In genomic region chr13:74245899-74246231, GRCm38 (mm10) we compare ENCODE assay signal across 8 mouse cellular contexts. TPM values are rescaled to one million over a fixed set of nuclear protein-coding genes. Genes with fewer than 3 reads are reported as not detected.
DNase-seq lines count a peak whose midpoint lies in the region; ATAC-seq lines count a peak whose summit lies in the region.

No protein-coding gene starts in this region.

- no peak; the same call in 1 of the 2 replicates for ATAC-seq in heart, embryonic 12.5 days (ENCODE audit: insufficient number of reproducible peaks, low FRiP score)
- peak; percentile 72 for ATAC-seq in hindbrain, embryonic 13.5 days (ENCODE audit: low FRiP score)
- ATAC-seq in monocyte, adult 5-6 weeks (replicated peaks; ENCODE audit: insufficient number of reproducible peaks, low FRiP score, low TSS enrichment, poor library complexity, severe bottlenecking), result no peak

- H3K36me3 ChIP-seq in heart, embryonic 12.5 days, result no peaks in the 10 kb centered on the region
- no peaks in the 10 kb centered on the region for H3K36me3 ChIP-seq in embryonic facial prominence, embryonic 10.5 days (replicated peaks)
- no peaks in the 10 kb centered on the region for H3K36me3 ChIP-seq in hindbrain, embryonic 13.5 days
- no peaks in the 10 kb centered on the region for H3K36me3 ChIP-seq in macrophage (ENCODE audit: inconsistent target)

- 0 out of 2 replicates have a peak, but pooled peaks cover 5% of the 10 kb centered on the region for H3K27me3 ChIP-seq in heart, embryonic 12.5 days (replicated peaks)
- 0 out of 2 replicates have a peak, but pooled peaks cover 10% of the 10 kb centered on the region for H3K27me3 ChIP-seq in embryonic facial prominence, embryonic 10.5 days (replicated peaks; ENCODE audit: low read depth, poor library complexity, severe bottlenecking)
- no peaks in the 10 kb centered on the region for H3K27me3 ChIP-seq in hindbrain, embryonic 13.5 days

- WGBS in heart, embryonic 12.5 days, result 57% methylated on average over 4 of the region's 4 CpGs
- 60% methylated on average over 4 of the region's 4 CpGs for WGBS in embryonic facial prominence, embryonic 10.5 days
- 52% methylated on average over 4 of the region's 4 CpGs for WGBS in hindbrain, embryonic 13.5 days
- WGBS in macrophage (ENCODE audit: missing documents), result 80% methylated on average over 4 of the region's 4 CpGs

- peaks cover 18% of the 10 kb centered on the region for H3K4me1 ChIP-seq in heart, embryonic 12.5 days (replicated peaks)
- peaks cover 10% of the 10 kb centered on the region for H3K4me1 ChIP-seq in embryonic facial prominence, embryonic 10.5 days
- peaks cover 10% of the 10 kb centered on the region for H3K4me1 ChIP-seq in hindbrain, embryonic 13.5 days (replicated peaks)

- H3K27ac ChIP-seq in heart, embryonic 12.5 days (ENCODE audit: poor library complexity, severe bottlenecking), result no peak overlapping the region
- peak overlapping the region; percentile 61; the same call in 1 of the 2 replicates for H3K27ac ChIP-seq in embryonic facial prominence, embryonic 10.5 days (replicated peaks)
- no peak overlapping the region for H3K27ac ChIP-seq in hindbrain, embryonic 13.5 days
- peak overlapping the region; percentile 50 for H3K27ac ChIP-seq in macrophage

- no peak for DNase-seq in heart, postnatal 10 days
- no peak for DNase-seq in embryonic facial prominence, embryonic 10.5 days (ENCODE audit: low spot score)
- no peak for DNase-seq in thymus, postnatal 14 days
- DNase-seq in adrenal gland, postnatal 36 days, result no peak

- no peaks in the 10 kb centered on the region for H3K79me2 ChIP-seq in macrophage (ENCODE audit: inconsistent target)

- intact Hi-C loops in heart, postnatal 10 days (cut with DNase I), result loop anchor here (5.0 kb wide), 1 partner anchor 39 kb away; the partner anchor contains the start of gene Exoc3

- no peaks in the 10 kb centered on the region for H3K9me3 ChIP-seq in heart, embryonic 12.5 days (replicated peaks)
- H3K9me3 ChIP-seq in embryonic facial prominence, embryonic 10.5 days, result no peaks in the 10 kb centered on the region
- H3K9me3 ChIP-seq in hindbrain, embryonic 13.5 days, result no peaks in the 10 kb centered on the region

- peak overlapping the region; percentile 18; the same call in 1 of the 2 replicates for H3K4me3 ChIP-seq in heart, embryonic 12.5 days
- H3K4me3 ChIP-seq in embryonic facial prominence, embryonic 10.5 days, result peak overlapping the region; percentile 25; the same call in 1 of the 2 replicates
- no peak overlapping the region; the same call in 1 of the 2 replicates for H3K4me3 ChIP-seq in hindbrain, embryonic 13.5 days
- H3K4me3 ChIP-seq in macrophage (ENCODE audit: inconsistent target), result no peak overlapping the region

- H3K4me2 ChIP-seq in heart, embryonic 12.5 days, result peak overlapping the region; percentile 59
- H3K4me2 ChIP-seq in hindbrain, embryonic 13.5 days, result peak overlapping the region; percentile 38

- 0 out of 2 replicates have a peak overlapping the region, but pooled peaks have one; percentile 34 for H3K9ac ChIP-seq in heart, embryonic 12.5 days
- no peak overlapping the region; the same call in 1 of the 2 replicates for H3K9ac ChIP-seq in hindbrain, embryonic 13.5 days

RNA-seq across cellular contexts. Expression of gene Exoc3, which starts 37.3 kb away (rescaled TPM):
- polyA plus RNA-seq in heart, embryonic 12.5 days (2016; fragmentation: Nextera tagmentation; extraction: Ambion mirVana), result 50.4 and 51.0 TPM in 2 replicates
- total RNA-seq in heart, postnatal 10 days (2021), result 10 to 100 TPM; 54.4 to 57.3 TPM
- polyA plus RNA-seq in embryonic facial prominence, embryonic 10.5 days (2016; fragmentation: Nextera tagmentation; extraction: Ambion mirVana), result 77.4 and 82.2 TPM in 2 replicates
- 113 and 114 TPM in 2 replicates for polyA plus RNA-seq in hindbrain, embryonic 13.5 days (2015; fragmentation: Nextera tagmentation; extraction: Ambion mirVana)
- total RNA-seq in macrophage (2018; cell fraction: chromatin; rRNA removed), result 100 to 1,000 TPM in 5 of 26 experiments, 10 to 100 TPM in 21; 26.4 to 114 (median 66.6) TPM
- total RNA-seq in macrophage (2018; cell fraction: cytosol; rRNA removed), result 10 to 100 TPM; 23.7 to 48.9 (median 36.3) TPM
- total RNA-seq in macrophage (2018; cell fraction: nucleus; rRNA removed), result 100 to 1,000 TPM in 1 of 26 experiments, 10 to 100 TPM in 25; 24.2 to 109 (median 50.5) TPM
- 40.4 to 47.3 TPM (median 46.4 TPM) in 3 replicates for polyA plus RNA-seq in macrophage (2018)
- 10 to 100 TPM; 60.9 to 67.5 TPM for total RNA-seq in adrenal gland, postnatal 36 days (2021)
- 62.8 to 81.6 TPM (median 63.1 TPM) in 3 replicates for total RNA-seq in monocyte, adult 5-6 weeks (2017)

RNA-seq across cellular contexts. Expression of gene Ahrr, which starts 46.3 kb away (rescaled TPM):
- 0.73 and 0.82 TPM in 2 replicates for polyA plus RNA-seq in heart, embryonic 12.5 days (2016; fragmentation: Nextera tagmentation; extraction: Ambion mirVana)
- total RNA-seq in heart, postnatal 10 days (2021), result 1 to 10 TPM in 1 of 2 experiments, under 1 TPM in 1; 0.98 to 1.6 TPM
- polyA plus RNA-seq in embryonic facial prominence, embryonic 10.5 days (2016; fragmentation: Nextera tagmentation; extraction: Ambion mirVana), result 1.1 and 1.5 TPM in 2 replicates
- 0.49 and 0.61 TPM in 2 replicates for polyA plus RNA-seq in hindbrain, embryonic 13.5 days (2015; fragmentation: Nextera tagmentation; extraction: Ambion mirVana)
- total RNA-seq in macrophage (2018; cell fraction: chromatin; rRNA removed), result 10 to 100 TPM in 17 of 26 experiments, 1 to 10 TPM in 9; 1.1 to 22.7 (median 14.5) TPM
- total RNA-seq in macrophage (2018; cell fraction: cytosol; rRNA removed), result 10 to 100 TPM in 2 of 26 experiments, 1 to 10 TPM in 24; 1.1 to 12.9 (median 7.2) TPM
- total RNA-seq in macrophage (2018; cell fraction: nucleus; rRNA removed), result 10 to 100 TPM in 16 of 26 experiments, 1 to 10 TPM in 10; 3.3 to 25.3 (median 12.6) TPM
- polyA plus RNA-seq in macrophage (2018), result 3.9 to 14.0 TPM (median 5.2 TPM) in 3 replicates
- 1 to 10 TPM in 1 of 2 experiments, under 1 TPM in 1; 0.89 to 1.3 TPM for total RNA-seq in adrenal gland, postnatal 36 days (2021)
- total RNA-seq in monocyte, adult 5-6 weeks (2017), result 0.48 to 0.85 TPM (median 0.49 TPM) in 3 replicates

Comparison
In these comparisons a context has a peak if more than half of its experiments do, and no peak if none do; other contexts are left out.
1. H3K27ac ChIP-seq: peak in embryonic facial prominence, embryonic 10.5 days (single experiment) and macrophage (single experiment); none in heart, embryonic 12.5 days (single experiment) and hindbrain, embryonic 13.5 days (single experiment).
2. H3K4me3 ChIP-seq: peak in heart, embryonic 12.5 days (single experiment) and embryonic facial prominence, embryonic 10.5 days (single experiment); none in hindbrain, embryonic 13.5 days (single experiment) and macrophage (single experiment).